Comparison of ENCODE assay signal across 8 mouse cellular contexts in genomic region chr2:93262291-93263285, GRCm38 (mm10).
DNase-seq lines count a peak whose midpoint lies in the region; ATAC-seq lines count a peak whose summit lies in the region.

No protein-coding gene starts in this region.

- intact Hi-C loops in heart, postnatal 14 days (cut with DNase I): no loop called here

- DNase-seq in kidney, adult 11 months: no peak
- DNase-seq in embryonic facial prominence, embryonic 10.5 days (ENCODE audit: low spot score): no peak
- DNase-seq in heart, postnatal 14 days: peak; percentile 61 to 75
- no peak for DNase-seq in thymus, postnatal 0 days (ENCODE audit: low spot score)
- DNase-seq in urinary bladder, postnatal 10 days (ENCODE audit: low spot score): no peak

- no peaks in the 10 kb centered on the region for H3K9me3 ChIP-seq in kidney, embryonic 15.5 days (replicated peaks)
- H3K9me3 ChIP-seq in embryonic facial prominence, embryonic 10.5 days: no peaks in the 10 kb centered on the region
- H3K9me3 ChIP-seq in liver, embryonic 15.5 days (replicated peaks): no peaks in the 10 kb centered on the region
- H3K9me3 ChIP-seq in midbrain, embryonic 13.5 days: no peaks in the 10 kb centered on the region

- WGBS in kidney, embryonic 15.5 days: 55% methylated on average over 5 of the region's 5 CpGs
- 70% methylated on average over 5 of the region's 5 CpGs for WGBS in embryonic facial prominence, embryonic 10.5 days
- 31% methylated on average over 5 of the region's 5 CpGs for WGBS in liver, embryonic 15.5 days (ENCODE audit: insufficient replicate concordance)
- WGBS in midbrain, embryonic 13.5 days: 71% methylated on average over 5 of the region's 5 CpGs

- no peak overlapping the region for H3K9ac ChIP-seq in kidney, embryonic 15.5 days
- no peak overlapping the region for H3K9ac ChIP-seq in liver, embryonic 15.5 days
- H3K9ac ChIP-seq in midbrain, embryonic 13.5 days (replicated peaks): no peak overlapping the region

- H3K4me3 ChIP-seq in kidney, embryonic 15.5 days (replicated peaks): no peak overlapping the region
- H3K4me3 ChIP-seq in embryonic facial prominence, embryonic 10.5 days: no peak overlapping the region
- H3K4me3 ChIP-seq in liver, embryonic 15.5 days (replicated peaks): no peak overlapping the region
- H3K4me3 ChIP-seq in midbrain, embryonic 13.5 days (replicated peaks): no peak overlapping the region

- H3K27ac ChIP-seq in kidney, embryonic 15.5 days: peak overlapping the region; percentile 94
- H3K27ac ChIP-seq in embryonic facial prominence, embryonic 10.5 days (replicated peaks): 0 out of 2 replicates have a peak overlapping the region, but pooled peaks have one; percentile 35
- H3K27ac ChIP-seq in liver, embryonic 15.5 days (replicated peaks): no peak overlapping the region
- no peak overlapping the region for H3K27ac ChIP-seq in midbrain, embryonic 13.5 days

- peak; percentile 87 for ATAC-seq in kidney, embryonic 15.5 days (replicated peaks; ENCODE audit: low FRiP score)
- ATAC-seq in liver, embryonic 15.5 days (ENCODE audit: insufficient read depth): peak; percentile 31; the same call in 1 of the 2 replicates
- ATAC-seq in midbrain, embryonic 13.5 days: no peak

- no peaks in the 10 kb centered on the region for H3K27me3 ChIP-seq in kidney, embryonic 15.5 days
- H3K27me3 ChIP-seq in embryonic facial prominence, embryonic 10.5 days (replicated peaks; ENCODE audit: low read depth, poor library complexity, severe bottlenecking): no peaks in the 10 kb centered on the region
- H3K27me3 ChIP-seq in liver, embryonic 15.5 days: no peaks in the 10 kb centered on the region
- H3K27me3 ChIP-seq in midbrain, embryonic 13.5 days: no peaks in the 10 kb centered on the region

- H3K36me3 ChIP-seq in kidney, embryonic 15.5 days: no peaks in the 10 kb centered on the region
- no peaks in the 10 kb centered on the region for H3K36me3 ChIP-seq in embryonic facial prominence, embryonic 10.5 days (replicated peaks)
- no peaks in the 10 kb centered on the region for H3K36me3 ChIP-seq in liver, embryonic 15.5 days (replicated peaks)
- H3K36me3 ChIP-seq in midbrain, embryonic 13.5 days: no peaks in the 10 kb centered on the region

- H3K4me1 ChIP-seq in kidney, embryonic 15.5 days: peaks cover 79% of the 10 kb centered on the region
- peaks cover 53% of the 10 kb centered on the region for H3K4me1 ChIP-seq in embryonic facial prominence, embryonic 10.5 days
- 0 out of 2 replicates have a peak, but pooled peaks cover 9% of the 10 kb centered on the region for H3K4me1 ChIP-seq in liver, embryonic 15.5 days (replicated peaks)
- H3K4me1 ChIP-seq in midbrain, embryonic 13.5 days (replicated peaks): peaks cover 49% of the 10 kb centered on the region

- H3K4me2 ChIP-seq in kidney, embryonic 15.5 days: 0 out of 2 replicates have a peak overlapping the region, but pooled peaks have one; percentile 16
- H3K4me2 ChIP-seq in liver, embryonic 15.5 days: no peak overlapping the region
- H3K4me2 ChIP-seq in midbrain, embryonic 13.5 days (replicated peaks): no peak overlapping the region

Comparison
In these comparisons a context has a peak if more than half of its experiments do, and no peak if none do; other contexts are left out.
1. H3K27ac ChIP-seq: peak in kidney, embryonic 15.5 days (single experiment) and embryonic facial prominence, embryonic 10.5 days (single experiment); none in liver, embryonic 15.5 days (single experiment) and midbrain, embryonic 13.5 days (single experiment).
2. DNase-seq: peak in heart, postnatal 14 days (2 of 2); none in kidney, adult 11 months (single experiment), embryonic facial prominence, embryonic 10.5 days (single experiment), thymus, postnatal 0 days (single experiment) and urinary bladder, postnatal 10 days (single experiment).